Mouse (Mus musculus) G1E (cell line): Measurements from ENCODE around the gene Akr1b8.

Experiments
- CTCF ChIP-seq: IDR thresholded peaks from 2 replicates; pipeline ENCODE4 v1.5.1; 2012; ENCODE audit warnings: low read depth, low read length, inconsistent platforms, mixed read lengths
- GATA1 ChIP-seq: IDR thresholded peaks from 2 replicates; pipeline ENCODE4 v1.6.1; 2012; ENCODE audit warnings: borderline replicate concordance, low read length, inconsistent platforms, mixed read lengths
- TAL1 ChIP-seq: conservative IDR thresholded peaks from 2 replicates; pipeline ENCODE4 v1.6.1; 2012; ENCODE audit warnings: low read depth, low read length, inconsistent platforms, mixed read lengths

GRCm38 (mm10) chr6:34384110-34384661 is 30.3 kb downstream of the Akr1b8 start, which contains the start of gene Akr1b10:
- no peak for TF ChIP-seq TAL1
- no peak for TF ChIP-seq CTCF
- TF ChIP-seq GATA1: no peak
